Mouse (Mus musculus) ES-E14 (cell line): ENCODE results near the gene Lsm2.

ENCODE experiments used
- CHD2 ChIP-seq: IDR thresholded peaks from 2 replicates; pipeline ENCODE4 v1.6.1; 2014; ENCODE audit warnings: mild to moderate bottlenecking, low read depth, low read length, inconsistent platforms
- MAFK ChIP-seq: IDR thresholded peaks from 2 replicates; pipeline ENCODE4 v1.6.1; 2014; ENCODE audit warnings: mild to moderate bottlenecking, low read depth, low read length, inconsistent platforms; ENCODE audit not compliant: insufficient read depth
- ZC3H11A ChIP-seq: IDR thresholded peaks from 2 replicates; pipeline ENCODE4 v1.6.1; 2012; ENCODE audit warnings: low read depth, mild to moderate bottlenecking, inconsistent platforms, low read length, borderline replicate concordance

GRCm38 (mm10) chr17:34950514-34951455 lies 30.9 kb upstream of the Lsm2 start:
- no peak; the same call in 1 of the 2 replicates for TF ChIP-seq CHD2
- no peak for TF ChIP-seq MAFK
- TF ChIP-seq ZC3H11A, result no peak
